Mouse (Mus musculus): Measurements from ENCODE around the gene H2al1b. TPM values are rescaled to one million over a fixed set of nuclear protein-coding genes. Genes with fewer than 3 reads are reported as not detected.
"Not testable (repeated sequence)": the region's sequence is repeated elsewhere in the genome, so short reads cannot be mapped to it uniquely, and the experiment has no call there.

Gene H2al1b
- polyA plus RNA-seq, 1 experiment from 2014 or later, result not detected

DNA sequence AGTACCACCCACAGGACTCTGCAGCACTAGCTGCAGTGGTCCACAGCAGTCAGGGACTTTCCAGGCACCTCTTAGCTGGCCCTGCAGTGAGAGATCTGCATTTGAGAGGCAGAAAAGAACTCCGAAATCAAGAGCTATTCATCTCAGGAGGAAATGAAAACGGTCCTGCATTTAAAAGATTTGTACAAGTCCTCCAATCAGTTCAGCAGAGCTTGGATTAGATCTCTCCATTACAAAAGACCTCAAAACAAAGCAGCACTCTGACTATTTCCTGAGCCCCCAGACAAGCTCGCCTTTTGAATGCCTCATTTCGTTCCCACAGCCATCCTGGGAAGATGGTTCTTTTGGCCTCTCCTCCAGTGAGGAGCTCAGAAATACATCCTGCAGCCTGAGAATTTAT lies 13.0 kb upstream of the H2al1b start:
- 65% methylated on average over 4 of the region's 4 CpGs for WGBS
- H3K4me1 ChIP-seq (replicated peaks), result peaks cover 6% of the 10 kb centered on the region; the same call in 1 of the 2 replicates
- H3K36me3 ChIP-seq, result no peaks in the 10 kb centered on the region
- peaks cover 19% of the 10 kb centered on the region; the same call in 1 of the 2 replicates for H3K27me3 ChIP-seq (replicated peaks)
- ATAC-seq (ENCODE audit: insufficient number of reproducible peaks, low FRiP score), result no peak
- H3K4me2 ChIP-seq, result no peak overlapping the region
- no peak overlapping the region for H3K4me3 ChIP-seq
- no peaks in the 10 kb centered on the region for H3K9me3 ChIP-seq (replicated peaks)
- H3K9ac ChIP-seq, result no peak overlapping the region
- no peak overlapping the region for H3K27ac ChIP-seq (ENCODE audit: poor library complexity, severe bottlenecking)

- H3K4me1 ChIP-seq (replicated peaks); H3K36me3 ChIP-seq; H3K27me3 ChIP-seq (replicated peaks); H3K27ac ChIP-seq (ENCODE audit: poor library complexity, severe bottlenecking); ATAC-seq (ENCODE audit: insufficient number of reproducible peaks, low FRiP score); H3K9me3 ChIP-seq (replicated peaks); H3K4me2 ChIP-seq; H3K9ac ChIP-seq; H3K4me3 ChIP-seq: not testable (repeated sequence)
- WGBS, result no CpG with 5 or more reads among the region's 3 CpGs
Observed at GRCm38 (mm10) chrX:11298957-11299356, 3.3 kb upstream of the H2al1b start, which contains the start of gene H2al1a. TSS of gene H2al1a (plus strand) at chrX:11299257.

GRCm38 (mm10) chrX:11305355-11305754 lies 3.1 kb downstream of the H2al1b start, which contains the start of gene H2al1c:
TSS of gene H2al1c (plus strand) at chrX:11305655.
- not testable (repeated sequence) for H3K4me1 ChIP-seq (replicated peaks); ATAC-seq (ENCODE audit: insufficient number of reproducible peaks, low FRiP score)
- 58% methylated on average over 1 of the region's 6 CpGs for WGBS

DNA sequence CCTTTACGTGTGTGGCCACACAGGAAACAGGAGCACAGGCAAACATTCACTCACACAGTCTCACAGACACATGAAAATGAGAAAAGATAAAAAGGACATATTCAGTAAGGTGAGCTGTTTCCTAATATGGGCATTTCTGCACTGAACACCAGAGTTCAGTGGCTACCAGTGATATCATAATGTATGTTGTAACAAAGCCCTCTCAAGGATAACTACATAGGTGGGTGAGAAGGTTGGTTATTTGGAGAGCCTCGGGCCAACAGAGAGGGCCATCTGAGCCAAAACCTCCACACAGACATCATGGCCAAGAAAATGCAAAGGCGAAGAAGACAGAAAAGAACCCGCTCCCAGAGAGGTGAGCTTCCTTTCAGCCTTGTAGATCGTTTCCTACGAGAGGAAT lies 6.3 kb downstream of the H2al1b start, which contains the start of gene H2al1d:
TSS of gene H2al1d (plus strand) at position 301 of the 400 bp plus-strand sequence.
- not testable (repeated sequence) for H3K27me3 ChIP-seq (replicated peaks); H3K9ac ChIP-seq; H3K36me3 ChIP-seq; H3K4me2 ChIP-seq; H3K4me3 ChIP-seq; ATAC-seq (ENCODE audit: insufficient number of reproducible peaks, low FRiP score); H3K27ac ChIP-seq (ENCODE audit: poor library complexity, severe bottlenecking); H3K4me1 ChIP-seq (replicated peaks); H3K9me3 ChIP-seq (replicated peaks)
- WGBS, result no CpG with 5 or more reads among the region's 6 CpGs

More at GRCm38 (mm10) chrX:11305355-11305754, 3.1 kb downstream of the H2al1b start, which contains the start of gene H2al1c:
- H3K27me3 ChIP-seq (replicated peaks); H3K9me3 ChIP-seq (replicated peaks); H3K36me3 ChIP-seq; H3K9ac ChIP-seq; H3K4me2 ChIP-seq; H3K4me3 ChIP-seq; H3K27ac ChIP-seq (ENCODE audit: poor library complexity, severe bottlenecking): not testable (repeated sequence)

GRCm38 (mm10) chrX:11311634-11312033 lies 9.4 kb downstream of the H2al1b start, which contains the start of gene H2al1e:
TSS of gene H2al1e (plus strand) at chrX:11311934.
- no CpG with 5 or more reads among the region's 3 CpGs for WGBS
- H3K9ac ChIP-seq; H3K4me3 ChIP-seq; H3K36me3 ChIP-seq; H3K27me3 ChIP-seq (replicated peaks); ATAC-seq (ENCODE audit: insufficient number of reproducible peaks, low FRiP score); H3K4me1 ChIP-seq (replicated peaks); H3K9me3 ChIP-seq (replicated peaks); H3K4me2 ChIP-seq; H3K27ac ChIP-seq (ENCODE audit: poor library complexity, severe bottlenecking): not testable (repeated sequence)

DNA sequence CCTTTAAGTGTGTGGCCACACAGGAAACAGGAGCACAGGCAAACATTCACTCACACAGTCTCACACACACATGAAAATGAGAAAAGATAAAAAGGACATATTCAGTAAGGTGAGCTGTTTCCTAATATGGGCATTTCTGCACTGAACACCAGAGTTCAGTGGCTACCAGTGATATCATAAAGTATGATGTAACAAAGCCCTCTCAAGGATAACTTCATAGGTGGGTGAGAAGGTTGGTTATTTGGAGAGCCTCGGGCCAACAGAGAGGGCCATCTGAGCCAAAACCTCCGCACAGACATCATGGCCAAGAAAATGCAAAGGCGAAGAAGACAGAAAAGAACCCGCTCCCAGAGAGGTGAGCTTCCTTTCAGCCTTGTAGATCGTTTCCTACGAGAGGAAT lies 12.6 kb downstream of the H2al1b start, which contains the start of gene H2al1f:
TSS of gene H2al1f (plus strand) at position 301 of the 400 bp plus-strand sequence.
- not testable (repeated sequence) for H3K9me3 ChIP-seq (replicated peaks); H3K4me3 ChIP-seq; ATAC-seq (ENCODE audit: insufficient number of reproducible peaks, low FRiP score); H3K9ac ChIP-seq; H3K36me3 ChIP-seq; H3K4me2 ChIP-seq; H3K27me3 ChIP-seq (replicated peaks); H3K27ac ChIP-seq (ENCODE audit: poor library complexity, severe bottlenecking); H3K4me1 ChIP-seq (replicated peaks)
- no CpG with 5 or more reads among the region's 6 CpGs for WGBS

GRCm38 (mm10) chrX:11317956-11318355 lies 15.7 kb downstream of the H2al1b start, which contains the start of gene H2al1g:
TSS of gene H2al1g (plus strand) at chrX:11318256.
- not testable (repeated sequence) for H3K36me3 ChIP-seq; H3K9ac ChIP-seq; H3K4me2 ChIP-seq; H3K4me1 ChIP-seq (replicated peaks); H3K9me3 ChIP-seq (replicated peaks); H3K27ac ChIP-seq (ENCODE audit: poor library complexity, severe bottlenecking); ATAC-seq (ENCODE audit: insufficient number of reproducible peaks, low FRiP score); H3K27me3 ChIP-seq (replicated peaks); H3K4me3 ChIP-seq
- WGBS, result no CpG with 5 or more reads among the region's 3 CpGs

GRCm38 (mm10) chrX:11321192-11321591 lies 19.0 kb downstream of the H2al1b start, which contains the start of gene H2al1h:
TSS of gene H2al1h (plus strand) at chrX:11321492.
- not testable (repeated sequence) for H3K9ac ChIP-seq; H3K4me3 ChIP-seq; H3K27ac ChIP-seq (ENCODE audit: poor library complexity, severe bottlenecking); H3K27me3 ChIP-seq (replicated peaks); H3K4me2 ChIP-seq; H3K4me1 ChIP-seq (replicated peaks); ATAC-seq (ENCODE audit: insufficient number of reproducible peaks, low FRiP score); H3K9me3 ChIP-seq (replicated peaks); H3K36me3 ChIP-seq
- WGBS, result no CpG with 5 or more reads among the region's 6 CpGs

- H3K27me3 ChIP-seq (replicated peaks); H3K36me3 ChIP-seq; H3K9me3 ChIP-seq (replicated peaks); H3K27ac ChIP-seq (ENCODE audit: poor library complexity, severe bottlenecking); H3K9ac ChIP-seq; H3K4me1 ChIP-seq (replicated peaks); H3K4me2 ChIP-seq; ATAC-seq (ENCODE audit: insufficient number of reproducible peaks, low FRiP score); H3K4me3 ChIP-seq: not testable (repeated sequence)
- WGBS, result 80% methylated on average over 5 of the region's 5 CpGs
Observed at GRCm38 (mm10) chrX:11324359-11324758, 22.1 kb downstream of the H2al1b start, which contains the start of gene H2al1i. TSS of gene H2al1i (plus strand) at chrX:11324659.

GRCm38 (mm10) chrX:11327522-11327921 lies 25.3 kb downstream of the H2al1b start, which contains the start of gene H2al1j:
TSS of gene H2al1j (plus strand) at chrX:11327822.
- ATAC-seq (ENCODE audit: insufficient number of reproducible peaks, low FRiP score); H3K4me3 ChIP-seq; H3K27me3 ChIP-seq (replicated peaks); H3K9me3 ChIP-seq (replicated peaks); H3K4me1 ChIP-seq (replicated peaks); H3K36me3 ChIP-seq; H3K9ac ChIP-seq; H3K27ac ChIP-seq (ENCODE audit: poor library complexity, severe bottlenecking); H3K4me2 ChIP-seq: not testable (repeated sequence)
- 82% methylated on average over 2 of the region's 2 CpGs for WGBS

GRCm38 (mm10) chrX:11345762-11346161 lies 43.5 kb downstream of the H2al1b start:
- Histone ChIP-seq H3K36me3 (no peaks in the 10 kb centered on the region), H3K27me3 (replicated peaks) (peaks cover 9% of the 10 kb centered on the region; the same call in 1 of the 2 replicates), H3K4me1 (replicated peaks) (no peaks in the 10 kb centered on the region), H3K4me3 (no peak overlapping the region), H3K27ac (ENCODE audit: poor library complexity, severe bottlenecking) (no peak overlapping the region), H3K9me3 (replicated peaks) (no peaks in the 10 kb centered on the region), H3K4me2 (no peak overlapping the region), H3K9ac (no peak overlapping the region)
- WGBS, result 52% methylated on average over 9 of the region's 9 CpGs
- ATAC-seq (ENCODE audit: insufficient number of reproducible peaks, low FRiP score), result no peak

GRCm38 (mm10) chrX:11346756-11347155 lies 44.5 kb downstream of the H2al1b start:
- no peaks in the 10 kb centered on the region for H3K4me1 ChIP-seq (replicated peaks)
- 80% methylated on average over 3 of the region's 3 CpGs for WGBS
- no peaks in the 10 kb centered on the region for H3K36me3 ChIP-seq
- no peak overlapping the region for H3K4me3 ChIP-seq
- no peak overlapping the region for H3K9ac ChIP-seq
- peaks cover 9% of the 10 kb centered on the region; the same call in 1 of the 2 replicates for H3K27me3 ChIP-seq (replicated peaks)
- H3K4me2 ChIP-seq, result no peak overlapping the region
- H3K27ac ChIP-seq (ENCODE audit: poor library complexity, severe bottlenecking), result no peak overlapping the region
- ATAC-seq (ENCODE audit: insufficient number of reproducible peaks, low FRiP score), result no peak
- no peaks in the 10 kb centered on the region for H3K9me3 ChIP-seq (replicated peaks)
